Comparison of ENCODE assay signal across 8 mouse cellular contexts in genomic region chr2:126932261-126932896, GRCm38 (mm10). TPM values are rescaled to one million over a fixed set of nuclear protein-coding genes. Genes with fewer than 3 reads are reported as not detected.
DNase-seq lines count a peak whose midpoint lies in the region; ATAC-seq lines count a peak whose summit lies in the region.

No protein-coding gene starts in this region.

- no peak for DNase-seq in heart, embryonic 10.5 days (ENCODE audit: low spot score)
- DNase-seq in heart, adult 18-20 months: no peak
- DNase-seq in right cerebral cortex, postnatal 14 days: peak; percentile 50
- DNase-seq in right cerebral cortex, postnatal 36 days (ENCODE audit: low spot score in 2 of 2): no peak
- DNase-seq in hindbrain, embryonic 14.5 days (ENCODE audit: low spot score): no peak
- no peak for DNase-seq in midbrain, embryonic 14.5 days
- peak; percentile 47 for DNase-seq in thymus, postnatal 25 days
- no peak for DNase-seq in right cerebral cortex, postnatal 4 days

- no peaks in the 10 kb centered on the region for H3K9me3 ChIP-seq in heart, embryonic 10.5 days
- H3K9me3 ChIP-seq in hindbrain, embryonic 14.5 days (ENCODE audit: control insufficient read depth, low read length): no peaks in the 10 kb centered on the region
- no peaks in the 10 kb centered on the region for H3K9me3 ChIP-seq in midbrain, embryonic 14.5 days (ENCODE audit: control insufficient read depth, low read length)

- no peaks in the 10 kb centered on the region for H3K27me3 ChIP-seq in heart, embryonic 10.5 days (ENCODE audit: insufficient read depth, poor library complexity, severe bottlenecking)
- H3K27me3 ChIP-seq in hindbrain, embryonic 14.5 days (ENCODE audit: control insufficient read depth, insufficient read depth, low read length): no peaks in the 10 kb centered on the region
- no peaks in the 10 kb centered on the region for H3K27me3 ChIP-seq in midbrain, embryonic 14.5 days (ENCODE audit: control insufficient read depth, insufficient read depth, low read length)

- H3K27ac ChIP-seq in heart, embryonic 10.5 days: peak overlapping the region; percentile 96
- H3K27ac ChIP-seq in hindbrain, embryonic 14.5 days: peak overlapping the region; percentile 93
- peak overlapping the region; percentile 95 for H3K27ac ChIP-seq in midbrain, embryonic 14.5 days (replicated peaks; ENCODE audit: low read depth, low read length)

- H3K4me3 ChIP-seq in heart, embryonic 10.5 days: peak overlapping the region; percentile 79
- peak overlapping the region; percentile 54 for H3K4me3 ChIP-seq in hindbrain, embryonic 14.5 days (replicated peaks; ENCODE audit: low read length)
- H3K4me3 ChIP-seq in midbrain, embryonic 14.5 days (replicated peaks; ENCODE audit: low read depth, low read length): peak overlapping the region; percentile 62

- no peak; the same call in 1 of the 2 replicates for ATAC-seq in hindbrain, embryonic 14.5 days (ENCODE audit: low FRiP score)
- no peak; the same call in 1 of the 2 replicates for ATAC-seq in midbrain, embryonic 14.5 days (ENCODE audit: low FRiP score, low TSS enrichment)

- H3K4me1 ChIP-seq in heart, embryonic 10.5 days: 0 out of 2 replicates have a peak, but pooled peaks cover 3% of the 10 kb centered on the region
- peaks cover 9% of the 10 kb centered on the region; the same call in 1 of the 2 replicates for H3K4me1 ChIP-seq in hindbrain, embryonic 14.5 days (replicated peaks; ENCODE audit: control insufficient read depth, insufficient read depth, low read length)
- H3K4me1 ChIP-seq in midbrain, embryonic 14.5 days (ENCODE audit: control insufficient read depth, insufficient read depth, low read length): peaks cover 8% of the 10 kb centered on the region

- WGBS in heart, embryonic 10.5 days: 2% methylated on average over 15 of the region's 15 CpGs
- WGBS in hindbrain, embryonic 14.5 days: 1% methylated on average over 15 of the region's 15 CpGs
- 1% methylated on average over 15 of the region's 15 CpGs for WGBS in midbrain, embryonic 14.5 days

- peak overlapping the region; percentile 61 for H3K4me2 ChIP-seq in hindbrain, embryonic 14.5 days (replicated peaks)
- peak overlapping the region; percentile 75 for H3K4me2 ChIP-seq in midbrain, embryonic 14.5 days (ENCODE audit: low read length)

- H3K36me3 ChIP-seq in heart, embryonic 10.5 days: no peaks in the 10 kb centered on the region; the same call in 1 of the 2 replicates
- peaks cover under 1% of the 10 kb centered on the region for H3K36me3 ChIP-seq in hindbrain, embryonic 14.5 days (replicated peaks; ENCODE audit: control insufficient read depth, insufficient read depth)
- peaks cover under 1% of the 10 kb centered on the region; the same call in 1 of the 2 replicates for H3K36me3 ChIP-seq in midbrain, embryonic 14.5 days (ENCODE audit: control insufficient read depth, insufficient read depth, low read length)

- H3K9ac ChIP-seq in hindbrain, embryonic 14.5 days: peak overlapping the region; percentile 84
- peak overlapping the region; percentile 86 for H3K9ac ChIP-seq in midbrain, embryonic 14.5 days (replicated peaks; ENCODE audit: low read length)

RNA-seq across cellular contexts. Expression of gene Sppl2a, which starts 0.7 kb away (rescaled TPM):
- polyA plus RNA-seq in heart, embryonic 10.5 days (2016; fragmentation: Nextera tagmentation; extraction: Ambion mirVana): 28.6 and 33.6 TPM in 2 replicates
- total RNA-seq in heart, adult 18-20 months (2021): 10 to 100 TPM; 50.5 to 58.0 TPM
- polyA plus RNA-seq in hindbrain, embryonic 14.5 days (2014; fragmentation: Nextera tagmentation; extraction: Ambion mirVana): 37.8 and 40.2 TPM in 2 replicates
- polyA plus RNA-seq in midbrain, embryonic 14.5 days (2014; fragmentation: Nextera tagmentation; extraction: Ambion mirVana): 39.2 and 41.7 TPM in 2 replicates

RNA-seq across cellular contexts. Expression of gene Trpm7, which starts 56.3 kb away (rescaled TPM):
- polyA plus RNA-seq in heart, embryonic 10.5 days (2016; fragmentation: Nextera tagmentation; extraction: Ambion mirVana): 41.3 and 48.5 TPM in 2 replicates
- 10 to 100 TPM; 22.8 to 27.5 TPM for total RNA-seq in heart, adult 18-20 months (2021)
- polyA plus RNA-seq in hindbrain, embryonic 14.5 days (2014; fragmentation: Nextera tagmentation; extraction: Ambion mirVana): 30.8 and 34.3 TPM in 2 replicates
- 38.0 and 38.8 TPM in 2 replicates for polyA plus RNA-seq in midbrain, embryonic 14.5 days (2014; fragmentation: Nextera tagmentation; extraction: Ambion mirVana)

Comparison
In these comparisons a context has a peak if more than half of its experiments do, and no peak if none do; other contexts are left out.
1. DNase-seq: peak in right cerebral cortex, postnatal 14 days (single experiment) and thymus, postnatal 25 days (single experiment); none in heart, embryonic 10.5 days (single experiment), heart, adult 18-20 months (0 of 2), right cerebral cortex, postnatal 36 days (0 of 2), hindbrain, embryonic 14.5 days (single experiment), midbrain, embryonic 14.5 days (single experiment) and right cerebral cortex, postnatal 4 days (single experiment).
2. Peak in every context shown above with its lines, with median percentiles within 50 percentile points of each other: H3K27ac ChIP-seq and H3K4me3 ChIP-seq.